Mouse (Mus musculus): ENCODE measurements around the gene Ints14. TPM values are rescaled to one million over a fixed set of nuclear protein-coding genes. Genes with fewer than 3 reads are reported as not detected.
A peak's percentile ranks its signal among the peaks of the same experiment; 100 is the strongest.

Gene Ints14
- total and polyA plus RNA-seq, 2 experiments from 2014 or later = 26.2 to 34.6 TPM

DNA sequence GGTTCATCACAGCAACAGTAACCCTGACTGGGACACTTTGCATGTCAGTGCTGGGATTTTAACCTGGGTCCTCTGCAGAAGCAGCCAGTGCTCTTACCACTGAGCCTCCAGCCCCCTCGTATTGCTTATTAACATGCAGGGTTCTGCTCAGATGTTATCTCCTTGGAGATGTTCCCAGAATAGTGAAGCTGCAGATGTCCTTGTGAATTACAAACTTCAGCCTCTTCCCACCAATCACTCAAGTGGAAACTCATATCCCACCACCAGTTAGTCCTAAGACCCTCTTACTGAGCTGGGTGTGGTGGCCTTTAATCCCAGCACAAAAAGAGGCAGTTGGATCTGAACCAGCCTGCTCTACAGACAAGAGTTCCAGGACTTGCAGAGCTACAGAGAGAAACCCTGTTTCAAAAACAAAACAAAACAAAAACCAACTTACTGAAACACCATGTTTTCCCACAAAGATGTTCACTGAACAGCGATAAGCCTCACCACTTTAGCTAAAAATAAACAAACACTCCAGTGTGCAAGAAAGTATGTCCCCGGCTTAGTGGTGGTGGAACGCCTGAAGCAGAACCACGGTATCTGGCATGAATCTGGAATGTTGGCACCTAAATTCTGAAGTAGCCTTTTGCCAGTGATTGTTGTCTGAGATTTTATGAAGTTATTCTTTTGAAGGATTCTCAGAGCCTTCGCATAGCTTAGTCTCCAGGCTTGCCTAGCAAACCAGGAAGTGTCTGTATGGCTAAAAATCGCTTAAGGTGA, 54.9 kb downstream of the Ints14 start:
- WGBS = 25% methylated on average over 7 of the region's 7 CpGs
- Histone ChIP-seq H3K27me3 (ENCODE audit: control insufficient read depth, insufficient read depth, low read length) (no peaks in the 10 kb centered on the region), H3K36me3 (replicated peaks; ENCODE audit: control insufficient read depth, insufficient read depth, low read length) (no peaks in the 10 kb centered on the region), H3K4me2 (ENCODE audit: low read depth, low read length) (no peak overlapping the region), H3K4me1 (ENCODE audit: control insufficient read depth, insufficient read depth) (peaks cover 14% of the 10 kb centered on the region), H3K27ac (ENCODE audit: low read depth) (peak overlapping the region; percentile 47; the same call in 1 of the 2 replicates), H3K9ac (replicated peaks; ENCODE audit: low read depth, low read length) (no peak overlapping the region), H3K9me3 (replicated peaks; ENCODE audit: control insufficient read depth, low read length) (no peaks in the 10 kb centered on the region), H3K4me3 (ENCODE audit: low read depth, low read length) (no peak overlapping the region)
- DNase-seq (ENCODE audit: low spot score) = no peak
- TF ChIP-seq EP300 (IDR thresholded peaks at IDR 0.05; ENCODE audit: low read depth) (no peak), CTCF (IDR thresholded peaks at IDR 0.05; ENCODE audit: low read depth) (no peak)
- no peak for ATAC-seq (ENCODE audit: insufficient read depth, low read depth)

DNA sequence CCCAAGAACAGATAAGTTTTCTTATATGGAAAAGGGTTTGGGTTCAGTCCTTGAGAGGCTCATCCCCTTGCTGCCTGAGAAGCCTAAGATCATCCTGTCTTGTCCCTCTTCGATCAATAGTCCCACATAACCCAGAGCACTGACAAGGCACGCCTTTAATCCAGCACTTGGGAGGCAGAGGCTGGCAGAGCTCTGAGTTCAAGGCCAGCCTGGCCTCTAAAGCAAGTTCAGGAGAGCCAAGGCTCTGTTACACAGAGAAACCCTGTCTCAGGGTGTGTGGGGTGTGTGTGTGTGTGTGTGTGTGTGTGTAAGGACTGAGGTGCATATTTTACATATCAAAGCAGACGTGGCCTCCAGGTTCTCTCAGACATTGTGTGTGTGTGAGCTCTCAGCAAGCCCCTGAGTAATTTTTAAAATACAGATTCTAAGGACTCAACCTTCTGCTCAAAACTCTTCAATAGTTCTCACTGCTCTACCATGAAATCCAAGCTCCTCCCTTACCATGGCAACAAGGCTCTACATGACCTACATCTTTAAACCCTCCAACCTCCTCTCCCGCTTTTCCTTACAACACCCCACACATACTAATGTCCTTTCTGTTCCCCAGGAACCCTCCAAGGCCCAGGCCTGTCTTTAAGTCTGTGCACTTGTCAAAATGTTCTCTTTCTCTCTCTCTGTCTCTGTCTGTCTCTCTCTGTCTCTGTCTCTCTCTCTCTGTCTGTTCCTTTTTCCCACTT, 55.7 kb downstream of the Ints14 start:
- no peak for DNase-seq (ENCODE audit: low spot score)
- Histone ChIP-seq H3K27me3 (ENCODE audit: control insufficient read depth, insufficient read depth, low read length) (no peaks in the 10 kb centered on the region), H3K36me3 (replicated peaks; ENCODE audit: control insufficient read depth, insufficient read depth, low read length) (no peaks in the 10 kb centered on the region), H3K4me1 (ENCODE audit: control insufficient read depth, insufficient read depth) (peaks cover 14% of the 10 kb centered on the region), H3K4me2 (ENCODE audit: low read depth, low read length) (no peak overlapping the region), H3K4me3 (ENCODE audit: low read depth, low read length) (no peak overlapping the region), H3K27ac (ENCODE audit: low read depth) (0 out of 2 replicates have a peak overlapping the region, but pooled peaks have one; percentile 0), H3K9me3 (replicated peaks; ENCODE audit: control insufficient read depth, low read length) (no peaks in the 10 kb centered on the region), H3K9ac (replicated peaks; ENCODE audit: low read depth, low read length) (no peak overlapping the region)
- WGBS = 73% methylated on average over 4 of the region's 4 CpGs
- ATAC-seq (ENCODE audit: insufficient read depth, low read depth) = no peak
- TF ChIP-seq EP300 (IDR thresholded peaks at IDR 0.05; ENCODE audit: low read depth) (no peak), CTCF (IDR thresholded peaks at IDR 0.05; ENCODE audit: low read depth) (no peak)

DNA sequence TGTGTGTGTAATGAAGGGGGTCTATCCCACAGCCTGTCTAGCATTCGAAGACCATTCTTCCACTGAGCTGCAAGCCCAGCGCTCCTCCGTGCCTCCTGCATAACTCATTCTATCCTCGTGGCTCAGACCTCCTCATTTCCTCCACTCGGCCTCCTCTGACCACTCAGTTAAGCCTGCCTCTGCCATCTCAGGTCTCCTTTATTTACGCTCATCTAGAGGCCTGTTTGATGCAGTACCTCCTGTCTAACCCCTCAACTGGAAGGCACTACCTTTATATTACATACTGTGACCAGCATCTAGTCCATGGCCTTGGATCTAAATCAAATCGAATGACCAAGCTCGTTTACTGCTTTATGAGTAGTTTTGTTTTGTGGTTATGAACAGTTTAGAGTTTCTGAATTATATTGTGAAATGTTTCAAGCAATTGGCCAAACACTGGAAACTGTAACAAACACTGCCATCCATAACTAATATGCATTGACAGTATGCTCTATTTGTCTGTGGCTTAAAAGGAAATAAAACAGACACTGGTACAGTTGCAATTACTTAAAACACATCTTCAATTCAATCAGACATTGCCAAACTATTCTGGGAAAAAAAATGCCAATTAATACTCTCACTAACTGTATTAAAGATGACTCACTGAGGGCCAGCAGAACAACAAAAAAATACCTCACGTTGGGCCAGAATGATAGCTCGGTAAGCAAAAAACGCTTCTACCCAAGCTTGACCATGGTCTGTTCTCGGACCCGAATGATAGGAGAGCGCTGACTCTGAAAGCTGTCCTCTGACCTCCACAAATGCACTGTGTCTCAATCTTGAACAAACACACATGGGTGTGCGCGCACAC, 56.5 kb downstream of the Ints14 start:
- TF ChIP-seq CTCF (IDR thresholded peaks at IDR 0.05; ENCODE audit: low read depth) = no peak
- TF ChIP-seq EP300 (IDR thresholded peaks at IDR 0.05; ENCODE audit: low read depth) = no peak
- ATAC-seq (ENCODE audit: insufficient read depth, low read depth) (no peak), DNase-seq (ENCODE audit: low spot score) (no peak)
- no peaks in the 10 kb centered on the region for H3K36me3 ChIP-seq (replicated peaks; ENCODE audit: control insufficient read depth, insufficient read depth, low read length)
- WGBS = 83% methylated on average over 16 of the region's 16 CpGs
- no peaks in the 10 kb centered on the region for H3K9me3 ChIP-seq (replicated peaks; ENCODE audit: control insufficient read depth, low read length)
- no peak overlapping the region for H3K27ac ChIP-seq (ENCODE audit: low read depth)
- H3K9ac ChIP-seq (replicated peaks; ENCODE audit: low read depth, low read length) = no peak overlapping the region
- H3K4me2 ChIP-seq (ENCODE audit: low read depth, low read length) = no peak overlapping the region
- H3K4me3 ChIP-seq (ENCODE audit: low read depth, low read length) = no peak overlapping the region
- no peaks in the 10 kb centered on the region for H3K27me3 ChIP-seq (ENCODE audit: control insufficient read depth, insufficient read depth, low read length)
- H3K4me1 ChIP-seq (ENCODE audit: control insufficient read depth, insufficient read depth) = peaks cover 18% of the 10 kb centered on the region

DNA sequence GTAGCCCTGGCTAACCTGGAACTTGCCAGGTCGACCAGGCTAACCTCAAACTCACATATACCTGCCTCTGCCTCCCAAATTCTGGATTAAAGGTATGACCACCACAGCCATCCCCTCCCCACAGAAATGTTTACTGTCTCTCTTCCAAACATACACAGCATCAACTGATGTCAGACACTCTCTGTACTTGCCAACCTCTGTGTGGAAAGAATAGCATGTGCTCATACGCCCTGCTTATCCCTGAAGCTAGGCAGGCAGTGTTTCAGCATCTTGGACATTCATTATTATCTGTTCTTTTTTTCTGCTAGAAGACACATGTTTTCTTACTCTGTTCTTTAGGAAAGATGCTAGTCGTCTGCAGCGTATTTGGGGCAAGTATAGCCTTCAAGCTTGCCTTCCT, 57.2 kb downstream of the Ints14 start:
- no peak overlapping the region for H3K9ac ChIP-seq (replicated peaks; ENCODE audit: low read depth, low read length)
- peaks cover 21% of the 10 kb centered on the region for H3K4me1 ChIP-seq (ENCODE audit: control insufficient read depth, insufficient read depth)
- no peak overlapping the region for H3K4me2 ChIP-seq (ENCODE audit: low read depth, low read length)
- H3K27ac ChIP-seq (ENCODE audit: low read depth) = no peak overlapping the region
- DNase-seq (ENCODE audit: low spot score) (no peak), ATAC-seq (ENCODE audit: insufficient read depth, low read depth) (no peak)
- TF ChIP-seq CTCF (IDR thresholded peaks at IDR 0.05; ENCODE audit: low read depth) = no peak
- no peak for TF ChIP-seq EP300 (IDR thresholded peaks at IDR 0.05; ENCODE audit: low read depth)
- H3K9me3 ChIP-seq (replicated peaks; ENCODE audit: control insufficient read depth, low read length) = no peaks in the 10 kb centered on the region
- H3K27me3 ChIP-seq (ENCODE audit: control insufficient read depth, insufficient read depth, low read length) = no peaks in the 10 kb centered on the region
- 78% methylated on average over 4 of the region's 4 CpGs for WGBS
- no peak overlapping the region for H3K4me3 ChIP-seq (ENCODE audit: low read depth, low read length)
- no peaks in the 10 kb centered on the region for H3K36me3 ChIP-seq (replicated peaks; ENCODE audit: control insufficient read depth, insufficient read depth, low read length)

DNA sequence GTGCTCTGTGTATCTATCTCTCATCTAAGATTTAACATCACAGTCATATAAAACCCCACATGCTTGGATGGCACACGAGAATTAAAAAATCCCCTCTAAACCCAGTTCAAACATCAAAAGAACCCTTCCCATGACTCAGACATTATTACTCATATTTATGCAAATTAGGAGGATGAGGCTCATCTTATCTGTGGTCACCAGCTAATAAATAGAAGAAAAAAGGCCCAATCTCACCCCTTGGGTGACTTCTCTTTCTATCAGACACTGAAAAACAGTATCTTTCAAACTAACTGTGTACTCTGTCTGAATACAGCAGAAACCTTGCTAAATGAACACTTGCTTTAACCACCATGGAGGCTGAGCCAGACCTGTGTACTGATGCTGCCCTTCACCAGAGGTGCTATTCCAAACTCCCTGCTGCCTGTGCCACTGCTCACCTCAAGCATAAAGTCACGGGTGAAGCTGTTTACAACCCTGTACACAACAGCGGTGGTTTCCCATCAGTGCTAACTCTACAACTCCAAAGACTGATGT, 58.0 kb downstream of the Ints14 start:
- Histone ChIP-seq H3K4me2 (ENCODE audit: low read depth, low read length) (no peak overlapping the region), H3K36me3 (replicated peaks; ENCODE audit: control insufficient read depth, insufficient read depth, low read length) (no peaks in the 10 kb centered on the region), H3K27me3 (ENCODE audit: control insufficient read depth, insufficient read depth, low read length) (no peaks in the 10 kb centered on the region), H3K4me1 (ENCODE audit: control insufficient read depth, insufficient read depth) (peaks cover 21% of the 10 kb centered on the region), H3K9me3 (replicated peaks; ENCODE audit: control insufficient read depth, low read length) (no peaks in the 10 kb centered on the region), H3K27ac (ENCODE audit: low read depth) (no peak overlapping the region), H3K9ac (replicated peaks; ENCODE audit: low read depth, low read length) (no peak overlapping the region), H3K4me3 (ENCODE audit: low read depth, low read length) (no peak overlapping the region)
- DNase-seq (ENCODE audit: low spot score) (no peak), ATAC-seq (ENCODE audit: insufficient read depth, low read depth) (no peak)
- WGBS = 78% methylated on average over 3 of the region's 3 CpGs
- TF ChIP-seq CTCF (IDR thresholded peaks at IDR 0.05; ENCODE audit: low read depth) = no peak
- no peak for TF ChIP-seq EP300 (IDR thresholded peaks at IDR 0.05; ENCODE audit: low read depth)

Data from heart, postnatal 0 days (tissue).